Mouse (Mus musculus): ENCODE measurements at regions not wholly inside any gene's neighbourhood (a gene's known extent, or its start where the extent isn't known, plus 50 kb on each side); places are given as distances from the start of the nearest gene placed in this dataset.

- ATAC-seq (replicated peaks; ENCODE audit: low FRiP score) = no peak
- peaks cover 8% of the 10 kb centered on the region; the same call in 1 of the 2 replicates for H3K27me3 ChIP-seq
- no peaks in the 10 kb centered on the region for H3K9me3 ChIP-seq (replicated peaks)
- 47% methylated on average over 13 of the region's 13 CpGs for WGBS
- no peak overlapping the region for H3K27ac ChIP-seq
- H3K9ac ChIP-seq = no peak overlapping the region
- H3K4me1 ChIP-seq = peaks cover 20% of the 10 kb centered on the region
- H3K4me3 ChIP-seq (replicated peaks) = no peak overlapping the region
- no peak overlapping the region for H3K4me2 ChIP-seq
- no peaks in the 10 kb centered on the region for H3K36me3 ChIP-seq
Observed at GRCm38 (mm10) chr2:160590209-160590910, 55.3 kb upstream of the Top1 start.

GRCm38 (mm10) chr2:160591446-160592180 is 54.1 kb upstream of the Top1 start:
- Histone ChIP-seq H3K4me2 (no peak overlapping the region), H3K36me3 (no peaks in the 10 kb centered on the region), H3K9ac (no peak overlapping the region), H3K4me3 (replicated peaks) (no peak overlapping the region), H3K4me1 (peaks cover 20% of the 10 kb centered on the region), H3K27me3 (0 out of 2 replicates have a peak, but pooled peaks cover 6% of the 10 kb centered on the region), H3K27ac (no peak overlapping the region), H3K9me3 (replicated peaks) (no peaks in the 10 kb centered on the region)
- ATAC-seq (replicated peaks; ENCODE audit: low FRiP score) = no peak
- WGBS = 67% methylated on average over 18 of the region's 18 CpGs

GRCm38 (mm10) chr2:160593035-160593434 is 52.7 kb upstream of the Top1 start:
- Histone ChIP-seq H3K4me2 (no peak overlapping the region), H3K27ac (no peak overlapping the region), H3K9me3 (replicated peaks) (no peaks in the 10 kb centered on the region), H3K9ac (no peak overlapping the region), H3K4me1 (peaks cover 16% of the 10 kb centered on the region), H3K27me3 (0 out of 2 replicates have a peak, but pooled peaks cover 6% of the 10 kb centered on the region), H3K36me3 (no peaks in the 10 kb centered on the region), H3K4me3 (replicated peaks) (no peak overlapping the region)
- 0% methylated on average over 2 of the region's 2 CpGs for WGBS
- ATAC-seq (replicated peaks; ENCODE audit: low FRiP score) = no peak

Measured in kidney, embryonic 15.5 days (tissue).